Mouse (Mus musculus): ENCODE measurements at regions not wholly inside any gene's neighbourhood (a gene's known extent, or its start where the extent isn't known, plus 50 kb on each side); places are given as distances from the start of the nearest gene placed in this dataset.
A peak's percentile ranks its signal among the peaks of the same experiment; 100 is the strongest.

- DNase-seq: no peak
Observed at GRCm38 (mm10) chr12:99643016-99643415, 79.6 kb upstream of the Foxn3 start.

- no peak for DNase-seq
Observed at GRCm38 (mm10) chr12:99642131-99642895, 78.9 kb upstream of the Foxn3 start.

- DNase-seq: peak; percentile 34
Observed at GRCm38 (mm10) chr12:99641278-99641677, 77.9 kb upstream of the Foxn3 start.

- no peak for DNase-seq
Observed at GRCm38 (mm10) chr12:99640214-99641151, 77.1 kb upstream of the Foxn3 start.

- DNase-seq: no peak
Observed at GRCm38 (mm10) chr12:99639847-99640213, 76.4 kb upstream of the Foxn3 start.

GRCm38 (mm10) chr12:99639118-99639517 is 75.7 kb upstream of the Foxn3 start:
- no peak for DNase-seq

GRCm38 (mm10) chr12:99637986-99638385 is 74.6 kb upstream of the Foxn3 start:
- no peak for DNase-seq

GRCm38 (mm10) chr12:99636234-99636633 is 72.9 kb upstream of the Foxn3 start:
- no peak for DNase-seq

GRCm38 (mm10) chr12:99635361-99635760 is 72.0 kb upstream of the Foxn3 start:
- no peak for DNase-seq

GRCm38 (mm10) chr12:99634726-99635125 is 71.3 kb upstream of the Foxn3 start:
- no peak for DNase-seq

- DNase-seq: no peak
Observed at GRCm38 (mm10) chr12:99633678-99634077, 70.3 kb upstream of the Foxn3 start.

- DNase-seq: no peak
Observed at GRCm38 (mm10) chr12:99632988-99633387, 69.6 kb upstream of the Foxn3 start.

- no peak for DNase-seq
Observed at GRCm38 (mm10) chr12:99629606-99630005, 66.2 kb upstream of the Foxn3 start.

- no peak for DNase-seq
Observed at GRCm38 (mm10) chr12:99628421-99628820, 65.0 kb upstream of the Foxn3 start.

GRCm38 (mm10) chr12:99627898-99628231 is 64.5 kb upstream of the Foxn3 start:
- peak; percentile 97 for DNase-seq

- DNase-seq: no peak
Observed at GRCm38 (mm10) chr12:99627201-99627897, 64.0 kb upstream of the Foxn3 start.

GRCm38 (mm10) chr12:99626147-99626546 is 62.8 kb upstream of the Foxn3 start:
- DNase-seq: no peak

- no peak for DNase-seq
Observed at GRCm38 (mm10) chr12:99625094-99625493, 61.7 kb upstream of the Foxn3 start.

GRCm38 (mm10) chr12:99622238-99622637 is 58.9 kb upstream of the Foxn3 start:
- no peak for DNase-seq

- DNase-seq: no peak
Observed at GRCm38 (mm10) chr12:99617241-99617804, 53.9 kb upstream of the Foxn3 start.

GRCm38 (mm10) chr12:99614420-99614819 is 51.0 kb upstream of the Foxn3 start:
- DNase-seq: no peak

Measured in right cerebral cortex, postnatal 25 days (tissue).